ENCODE assay signal across 8 mouse cellular contexts in genomic region chr14:27178560-27178920, GRCm38 (mm10).
A peak's percentile ranks its signal among the peaks of the same experiment; 100 is the strongest.
DNase-seq lines count a peak whose midpoint lies in the region; ATAC-seq lines count a peak whose summit lies in the region.

No protein-coding gene starts in this region.

- no peak overlapping the region for H3K9ac ChIP-seq in liver, embryonic 12.5 days

- H3K36me3 ChIP-seq in liver, embryonic 12.5 days = no peaks in the 10 kb centered on the region

- H3K27ac ChIP-seq in liver, embryonic 12.5 days = no peak overlapping the region

- ATAC-seq in liver, embryonic 12.5 days = no peak

- DNase-seq in liver = peak; percentile 27
- DNase-seq in gastrocnemius, adult 18-20 months (ENCODE audit: low spot score) = peak; percentile 84
- peak; percentile 95 for DNase-seq in heart, postnatal 4 days
- peak; percentile 90 for DNase-seq in lung, postnatal 36 days
- no peak for DNase-seq in thymus, postnatal 36 days
- DNase-seq in embryo, embryonic 11 days = no peak
- DNase-seq in embryo, embryonic 10 days (ENCODE audit: low spot score) = no peak

- H3K27me3 ChIP-seq in liver, embryonic 12.5 days (replicated peaks) = no peaks in the 10 kb centered on the region

- H3K4me3 ChIP-seq in liver, embryonic 12.5 days = no peak overlapping the region

- H3K9me3 ChIP-seq in liver, embryonic 12.5 days (replicated peaks) = no peaks in the 10 kb centered on the region

- H3K4me1 ChIP-seq in liver, embryonic 12.5 days = peaks cover 13% of the 10 kb centered on the region; the same call in 1 of the 2 replicates

- 71% methylated on average over 8 of the region's 8 CpGs for WGBS in liver, embryonic 12.5 days (ENCODE audit: insufficient replicate concordance)

- H3K4me2 ChIP-seq in liver, embryonic 12.5 days = no peak overlapping the region

Comparison
In these comparisons a context has a peak if more than half of its experiments do, and no peak if none do; other contexts are left out.
1. DNase-seq: peak in liver (single experiment), gastrocnemius, adult 18-20 months (single experiment), heart, postnatal 4 days (single experiment) and lung, postnatal 36 days (single experiment); none in thymus, postnatal 36 days (0 of 2), embryo, embryonic 11 days (single experiment) and embryo, embryonic 10 days (single experiment).